Mouse (Mus musculus) embryonic facial prominence, embryonic 15.5 days (tissue): ENCODE results near the gene Alk. TPM values are rescaled to one million over a fixed set of nuclear protein-coding genes. Genes with fewer than 3 reads are reported as not detected.
"Not testable (repeated sequence)": the region's sequence is repeated elsewhere in the genome, so short reads cannot be mapped to it uniquely, and the experiment has no call there.

Source experiments
- ATAC-seq: fragments of 200-750 bp; cut with Nextera tagmentation; 2 replicates; pipeline ENCODE4 v1.8.0; 2017; ENCODE audit warnings: low read depth, moderate TSS enrichment; ENCODE audit not compliant: insufficient number of reproducible peaks, low FRiP score, low TSS enrichment
- H3K27ac ChIP-seq: fragments of 300-500 bp; sonication (generic); replicated peaks from 2 replicates; pipeline ENCODE4 v1.5.1; 2015; ENCODE audit warnings: mild to moderate bottlenecking, inconsistent platforms
- H3K27me3 ChIP-seq: fragments of 300-500 bp; sonication (generic); 2 replicates; pipeline ENCODE4 v1.6.1; 2015; ENCODE audit warnings: inconsistent platforms
- H3K36me3 ChIP-seq: fragments of 300-500 bp; sonication (generic); 2 replicates; pipeline ENCODE4 v1.6.1; 2015; ENCODE audit warnings: mild to moderate bottlenecking, inconsistent platforms
- H3K4me1 ChIP-seq: fragments of 300-500 bp; sonication (generic); 2 replicates; pipeline ENCODE4 v1.6.1; 2015; ENCODE audit warnings: inconsistent platforms
- H3K4me2 ChIP-seq: fragments of 300-500 bp; sonication (generic); replicated peaks from 2 replicates; pipeline ENCODE4 v1.6.1; 2015; ENCODE audit warnings: mild to moderate bottlenecking, inconsistent platforms
- H3K4me3 ChIP-seq: fragments of 300-500 bp; sonication (generic); replicated peaks from 2 replicates; pipeline ENCODE4 v1.5.1; 2015; ENCODE audit warnings: mild to moderate bottlenecking, inconsistent platforms
- H3K9ac ChIP-seq: fragments of 300-500 bp; sonication (generic); 2 replicates; pipeline ENCODE4 v1.6.1; 2015; ENCODE audit warnings: inconsistent platforms
- H3K9me3 ChIP-seq: fragments of 300-500 bp; sonication (generic); replicated peaks from 2 replicates; pipeline ENCODE4 v1.6.1; 2016; ENCODE audit warnings: inconsistent platforms
- WGBS: fragments of 180-500 bp; shearing (Covaris S2); methylation state at CpG from one replicate; pipeline ENCODE4 v1.1.7; 2015; 5-methylcytosine and 5-hydroxymethylcytosine counted together
- polyA plus RNA-seq: library from polyadenylated mRNA; unstranded; fragments of >200 nt; fragmentation: Nextera tagmentation; extraction: Ambion mirVana; gene quantifications from 2 replicates; pipeline ENCODE4 v1.2.1, GENCODE M21; 2015

Gene Alk
- polyA plus RNA-seq, 1 experiment from 2014 or later, result 0.52 TPM

- H3K4me3 ChIP-seq, H3K27me3 ChIP-seq, H3K4me2 ChIP-seq, H3K27ac ChIP-seq, H3K4me1 ChIP-seq, ATAC-seq, H3K36me3 ChIP-seq, H3K9me3 ChIP-seq, H3K9ac ChIP-seq: not testable (repeated sequence)
- 92% methylated on average over 7 of the region's 7 CpGs for WGBS
Observed at GRCm38 (mm10) chr17:72479260-72479659, 125.2 kb downstream of the Alk start.

- Histone ChIP-seq H3K4me3 (no peak overlapping the region), H3K36me3 (no peaks in the 10 kb centered on the region), H3K27ac (no peak overlapping the region), H3K27me3 (no peaks in the 10 kb centered on the region), H3K4me2 (no peak overlapping the region), H3K4me1 (no peaks in the 10 kb centered on the region), H3K9ac (no peak overlapping the region), H3K9me3 (no peaks in the 10 kb centered on the region)
- 47% methylated on average over 5 of the region's 5 CpGs for WGBS
- no peak for ATAC-seq
Observed at GRCm38 (mm10) chr17:72477889-72478405, 126.5 kb downstream of the Alk start.

- H3K4me3 ChIP-seq, result no peak overlapping the region
- H3K9ac ChIP-seq, result no peak overlapping the region
- no peaks in the 10 kb centered on the region for H3K9me3 ChIP-seq
- no peak for ATAC-seq
- H3K27me3 ChIP-seq, result no peaks in the 10 kb centered on the region
- no peaks in the 10 kb centered on the region for H3K36me3 ChIP-seq
- H3K4me2 ChIP-seq, result no peak overlapping the region
- 35% methylated on average over 4 of the region's 4 CpGs for WGBS
- H3K27ac ChIP-seq, result no peak overlapping the region
- no peaks in the 10 kb centered on the region for H3K4me1 ChIP-seq
Observed at GRCm38 (mm10) chr17:72476956-72477355, 127.5 kb downstream of the Alk start.

DNA sequence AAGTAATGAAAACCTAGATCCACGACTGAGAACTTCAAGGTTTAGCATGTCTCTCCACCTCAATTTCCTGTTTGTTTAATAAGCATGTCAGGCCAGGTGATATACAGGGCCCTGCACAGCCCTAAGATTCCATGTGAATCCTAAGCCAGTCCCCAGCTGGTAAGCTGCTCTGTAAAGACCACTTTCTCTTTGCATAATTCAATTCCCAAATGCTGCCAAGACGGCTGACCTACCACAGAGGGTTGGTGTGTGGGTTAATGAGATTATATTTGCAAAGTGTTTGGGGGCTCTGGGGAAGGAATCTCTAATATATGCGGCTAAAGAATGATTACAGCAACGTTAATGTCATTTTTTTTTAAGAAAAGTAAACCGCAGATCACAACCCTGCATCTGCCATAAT is 130.3 kb downstream of the Alk start:
- WGBS, result 66% methylated on average over 5 of the region's 5 CpGs
- Histone ChIP-seq H3K4me3 (no peak overlapping the region), H3K36me3 (no peaks in the 10 kb centered on the region), H3K4me1 (no peaks in the 10 kb centered on the region), H3K4me2 (no peak overlapping the region), H3K9me3 (no peaks in the 10 kb centered on the region), H3K9ac (no peak overlapping the region), H3K27me3 (no peaks in the 10 kb centered on the region), H3K27ac (no peak overlapping the region)
- no peak for ATAC-seq

- Histone ChIP-seq H3K4me3 (no peak overlapping the region), H3K4me2 (no peak overlapping the region), H3K9ac (no peak overlapping the region), H3K4me1 (no peaks in the 10 kb centered on the region), H3K36me3 (no peaks in the 10 kb centered on the region), H3K27me3 (no peaks in the 10 kb centered on the region), H3K9me3 (no peaks in the 10 kb centered on the region), H3K27ac (no peak overlapping the region)
- 77% methylated on average over 4 of the region's 4 CpGs for WGBS
- ATAC-seq, result no peak
Observed at GRCm38 (mm10) chr17:72448477-72448876, 155.9 kb downstream of the Alk start.

- ATAC-seq, result no peak
- no peak overlapping the region for H3K4me3 ChIP-seq
- no peak overlapping the region for H3K27ac ChIP-seq
- 65% methylated on average over 3 of the region's 3 CpGs for WGBS
- no peak overlapping the region for H3K4me2 ChIP-seq
- H3K27me3 ChIP-seq, result no peaks in the 10 kb centered on the region
- no peaks in the 10 kb centered on the region for H3K9me3 ChIP-seq
- no peak overlapping the region for H3K9ac ChIP-seq
- no peaks in the 10 kb centered on the region for H3K4me1 ChIP-seq
- H3K36me3 ChIP-seq, result no peaks in the 10 kb centered on the region
Observed at GRCm38 (mm10) chr17:72445204-72446177, 158.9 kb downstream of the Alk start.

DNA sequence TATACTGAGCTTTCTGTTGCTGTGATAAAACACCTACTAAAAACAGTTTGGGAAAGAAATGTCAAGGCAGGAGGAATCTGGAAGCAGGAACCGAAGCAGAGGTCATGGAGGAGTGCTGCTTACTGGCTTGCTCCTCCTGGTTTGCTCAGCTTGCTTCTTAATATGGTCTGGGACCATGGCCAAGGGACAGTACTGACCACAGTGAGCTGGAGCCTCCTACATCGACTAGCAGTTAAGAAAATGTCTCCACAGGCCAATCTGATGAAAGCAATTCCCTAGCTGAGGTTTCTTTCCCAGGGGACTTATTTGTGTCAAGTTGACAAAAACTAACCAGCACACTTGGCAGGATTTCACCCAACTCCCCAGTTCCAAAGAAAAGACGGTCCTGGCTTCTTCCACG is 187.0 kb downstream of the Alk start:
- no peak overlapping the region for H3K4me3 ChIP-seq
- ATAC-seq, result no peak
- H3K27ac ChIP-seq, result no peak overlapping the region
- no peak overlapping the region for H3K4me2 ChIP-seq
- H3K9ac ChIP-seq, result no peak overlapping the region
- no peaks in the 10 kb centered on the region for H3K36me3 ChIP-seq
- no peaks in the 10 kb centered on the region for H3K4me1 ChIP-seq
- 78% methylated on average over 4 of the region's 4 CpGs for WGBS
- no peaks in the 10 kb centered on the region for H3K27me3 ChIP-seq
- no peaks in the 10 kb centered on the region for H3K9me3 ChIP-seq

GRCm38 (mm10) chr17:72414676-72415075 is 189.8 kb downstream of the Alk start:
- Histone ChIP-seq H3K4me2 (no peak overlapping the region), H3K4me3 (no peak overlapping the region), H3K4me1 (no peaks in the 10 kb centered on the region), H3K36me3 (no peaks in the 10 kb centered on the region), H3K27ac (no peak overlapping the region), H3K27me3 (no peaks in the 10 kb centered on the region), H3K9me3 (no peaks in the 10 kb centered on the region), H3K9ac (no peak overlapping the region)
- no peak for ATAC-seq

DNA sequence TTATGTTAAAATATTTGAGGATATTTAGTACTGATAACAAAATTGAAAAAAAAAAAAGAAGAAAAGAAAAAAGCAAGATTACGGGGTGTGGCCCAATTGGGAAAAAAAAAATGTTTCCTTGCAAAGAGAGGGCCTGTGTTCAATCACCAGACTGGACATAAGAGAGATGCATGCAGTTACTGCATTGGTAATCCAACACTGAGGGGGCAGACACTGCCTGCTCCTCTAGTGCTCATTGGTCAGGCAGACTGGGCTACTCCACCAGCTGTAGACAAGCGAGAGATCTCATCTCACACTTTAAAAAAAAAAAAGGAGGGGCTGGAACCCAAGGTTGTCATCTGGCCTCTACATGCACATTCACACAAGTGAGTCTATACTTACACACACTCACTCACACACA is 199.6 kb downstream of the Alk start:
- no peaks in the 10 kb centered on the region for H3K36me3 ChIP-seq
- WGBS, result 62% methylated on average over 2 of the region's 2 CpGs
- ATAC-seq, result no peak

GRCm38 (mm10) chr17:72401861-72402260 is 202.6 kb downstream of the Alk start:
- Histone ChIP-seq H3K4me3 (no peak overlapping the region), H3K4me2 (no peak overlapping the region), H3K4me1 (no peaks in the 10 kb centered on the region), H3K9me3 (no peaks in the 10 kb centered on the region), H3K36me3 (no peaks in the 10 kb centered on the region), H3K9ac (no peak overlapping the region), H3K27me3 (no peaks in the 10 kb centered on the region), H3K27ac (no peak overlapping the region)
- 75% methylated on average over 3 of the region's 3 CpGs for WGBS
- ATAC-seq, result no peak

More for the DNA sequence above, 199.6 kb downstream of the Alk start:
- H3K4me3 ChIP-seq, result no peak overlapping the region
- H3K4me2 ChIP-seq, result no peak overlapping the region
- H3K27me3 ChIP-seq, result no peaks in the 10 kb centered on the region
- H3K9me3 ChIP-seq, result no peaks in the 10 kb centered on the region
- no peaks in the 10 kb centered on the region for H3K4me1 ChIP-seq
- H3K27ac ChIP-seq, result no peak overlapping the region
- no peak overlapping the region for H3K9ac ChIP-seq

DNA sequence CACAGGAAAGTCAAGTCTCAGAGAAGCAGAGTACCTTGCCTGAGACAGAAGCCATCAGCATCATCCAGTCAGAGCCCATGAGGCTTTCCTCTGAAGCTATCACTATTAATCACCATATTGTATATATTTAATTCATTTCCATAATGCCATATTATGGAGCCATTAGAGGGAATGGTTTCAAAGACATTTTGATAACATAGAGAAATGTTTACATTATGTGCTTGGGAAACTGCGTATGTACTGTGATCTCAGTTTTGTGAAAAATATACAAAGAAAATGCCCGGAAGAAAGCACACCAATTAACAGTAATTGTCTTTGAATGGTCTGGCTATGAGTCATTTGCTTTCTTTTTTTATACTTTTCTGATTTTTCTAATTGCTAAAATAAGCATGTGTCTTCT is 203.1 kb downstream of the Alk start:
- Histone ChIP-seq H3K4me3 (no peak overlapping the region), H3K4me2 (no peak overlapping the region), H3K9ac (no peak overlapping the region), H3K27me3 (no peaks in the 10 kb centered on the region), H3K9me3 (no peaks in the 10 kb centered on the region), H3K4me1 (no peaks in the 10 kb centered on the region), H3K27ac (no peak overlapping the region), H3K36me3 (no peaks in the 10 kb centered on the region)
- ATAC-seq, result no peak
- WGBS, result 78% methylated on average over 2 of the region's 2 CpGs
